Mouse (Mus musculus) liver, embryonic 14.5 days (tissue): Measurements from ENCODE around the gene Bod1l.

Source experiments
- CTCF ChIP-seq: IDR thresholded peaks from 2 replicates; pipeline ENCODE4 v1.5.1; 2016; ENCODE audit warnings: antibody characterized with exemption, low read depth, control low read depth
- EP300 ChIP-seq: IDR thresholded peaks from 2 replicates; pipeline ENCODE4 v1.6.1; 2016; ENCODE audit warnings: antibody characterized with exemption, low read depth

DNA sequence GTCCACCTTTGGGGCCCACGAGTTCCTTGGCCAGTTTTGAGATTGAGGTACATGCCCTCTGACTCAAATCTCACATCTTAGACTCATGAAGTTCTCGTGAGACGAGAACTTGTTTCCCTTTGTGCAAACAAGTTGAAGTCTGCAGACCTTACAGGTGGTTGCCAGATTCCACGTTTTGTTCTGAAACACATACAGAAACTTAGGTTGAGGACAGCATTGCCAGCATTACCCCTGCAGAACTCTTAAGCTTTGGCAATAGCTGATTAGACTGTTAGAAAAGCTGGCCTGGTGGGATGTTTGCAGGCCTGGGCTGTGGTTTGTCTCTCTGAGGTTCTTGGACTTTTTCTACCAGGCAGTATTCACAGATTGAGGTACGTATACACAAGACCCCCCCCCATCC lies 86.8 kb downstream of the Bod1l start:
- TF ChIP-seq CTCF (no peak), EP300 (no peak)
